Mouse (Mus musculus): ENCODE data around the gene Mt4. TPM values are rescaled to one million over a fixed set of nuclear protein-coding genes. Genes with fewer than 3 reads are reported as not detected.

The Mt4 gene
- not detected in 2 replicates for total RNA-seq (2017)

DNA sequence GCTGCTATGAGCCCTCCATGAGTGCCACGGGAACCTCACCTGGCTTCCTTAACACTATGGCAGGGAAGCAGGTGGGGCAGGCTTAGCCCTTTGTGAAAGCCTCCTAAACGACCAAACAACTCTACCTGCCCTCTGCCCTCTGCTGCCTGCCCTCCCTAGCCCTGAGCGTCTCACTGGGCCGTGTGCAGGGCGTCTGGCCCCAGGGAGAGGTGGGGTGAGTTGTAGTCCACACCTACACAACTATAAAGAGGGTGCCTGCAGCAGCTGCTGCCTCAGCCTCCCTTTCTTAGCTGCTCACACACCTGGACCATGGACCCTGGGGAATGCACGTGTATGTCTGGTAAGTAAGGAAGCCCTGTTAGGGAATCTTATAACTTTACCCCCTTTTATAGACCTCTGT lies at the start of gene Mt4:
Mt4 (plus strand) TSS at position 265 of the 400 bp plus-strand sequence.
- ATAC-seq (ENCODE audit: extremely low read depth, insufficient number of reproducible peaks, low FRiP score, poor library complexity, severe bottlenecking) = no peak

DNA sequence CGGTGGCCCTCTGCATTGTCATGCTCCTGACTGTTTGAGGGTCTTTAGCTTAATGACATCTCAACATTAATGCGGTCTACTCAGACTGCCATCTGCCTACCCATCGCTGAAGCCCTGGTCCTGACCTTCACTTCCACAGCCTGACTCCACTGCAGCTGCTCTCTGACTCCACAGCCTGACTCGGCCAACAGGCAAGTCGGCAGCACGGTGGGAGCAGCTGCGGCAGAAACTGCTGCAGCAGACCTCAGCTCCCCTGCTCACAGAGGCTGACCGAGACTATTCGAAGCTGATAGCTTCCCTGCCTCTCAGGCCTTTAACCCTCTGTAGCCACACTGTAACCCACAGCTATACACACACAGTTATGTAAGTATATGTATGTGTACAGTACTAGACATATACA lies 49.0 kb upstream of the Mt4 start:
- ATAC-seq (ENCODE audit: extremely low read depth, insufficient number of reproducible peaks, low FRiP score, poor library complexity, severe bottlenecking) = no peak

DNA sequence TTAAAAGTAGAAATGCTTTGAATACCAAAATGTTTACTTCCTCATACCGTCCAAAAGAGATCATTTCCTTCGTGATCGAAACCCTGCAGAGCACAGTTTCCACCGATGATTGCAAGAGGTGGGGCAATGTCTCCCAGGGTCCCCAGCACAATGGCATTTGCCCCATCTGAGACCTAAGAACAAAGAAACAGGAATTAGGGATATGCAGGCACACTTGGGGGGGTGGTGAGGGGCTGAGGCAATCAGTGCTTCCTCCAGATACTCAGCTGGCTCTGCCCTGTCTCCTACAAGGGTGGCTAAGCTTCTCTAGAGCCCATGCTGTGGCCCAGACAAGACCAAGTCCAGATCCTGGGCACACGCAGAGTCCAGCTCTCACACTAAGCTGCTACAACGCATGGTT lies 47.3 kb upstream of the Mt4 start:
- ATAC-seq (ENCODE audit: extremely low read depth, insufficient number of reproducible peaks, low FRiP score, poor library complexity, severe bottlenecking) = no peak

DNA sequence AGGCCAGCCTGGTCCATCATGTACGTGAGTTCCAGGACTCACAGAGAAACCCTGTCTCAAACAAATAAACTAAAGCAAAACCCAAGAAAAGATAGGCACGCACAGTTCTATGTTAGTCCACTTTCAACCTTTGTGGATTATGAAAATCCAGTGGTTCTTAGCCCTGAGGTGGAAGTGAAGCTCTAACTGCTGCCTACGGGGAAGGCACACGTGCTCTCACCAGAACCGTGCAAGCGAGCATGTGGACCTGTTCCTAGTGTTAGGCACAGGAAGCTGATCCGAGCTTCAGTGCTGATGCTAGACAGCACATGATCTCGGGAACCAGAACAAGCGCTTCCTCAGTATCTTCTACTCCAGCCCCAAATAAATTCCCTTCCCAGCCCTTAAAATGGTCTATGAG lies 44.1 kb upstream of the Mt4 start:
- ATAC-seq (ENCODE audit: extremely low read depth, insufficient number of reproducible peaks, low FRiP score, poor library complexity, severe bottlenecking) = no peak

DNA sequence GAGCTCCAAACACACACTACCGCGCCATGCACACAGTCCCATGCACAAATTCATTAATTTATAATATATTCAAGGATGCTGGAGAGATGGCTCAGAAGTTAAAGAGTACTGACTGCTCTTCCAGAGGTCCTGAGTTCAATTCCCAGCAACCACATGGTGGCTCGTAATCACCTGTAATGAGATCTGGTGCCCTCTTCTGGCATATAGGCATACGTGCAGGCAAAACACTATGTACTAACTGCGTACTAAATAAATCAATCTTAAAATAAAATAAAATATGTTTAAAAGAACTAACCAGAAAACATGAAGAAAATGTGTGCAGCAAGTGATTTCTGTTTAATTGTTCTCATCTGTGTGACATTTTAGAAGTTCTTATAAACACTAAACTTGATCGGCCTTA lies 42.7 kb upstream of the Mt4 start:
- ATAC-seq (ENCODE audit: extremely low read depth, insufficient number of reproducible peaks, low FRiP score, poor library complexity, severe bottlenecking) = no peak

DNA sequence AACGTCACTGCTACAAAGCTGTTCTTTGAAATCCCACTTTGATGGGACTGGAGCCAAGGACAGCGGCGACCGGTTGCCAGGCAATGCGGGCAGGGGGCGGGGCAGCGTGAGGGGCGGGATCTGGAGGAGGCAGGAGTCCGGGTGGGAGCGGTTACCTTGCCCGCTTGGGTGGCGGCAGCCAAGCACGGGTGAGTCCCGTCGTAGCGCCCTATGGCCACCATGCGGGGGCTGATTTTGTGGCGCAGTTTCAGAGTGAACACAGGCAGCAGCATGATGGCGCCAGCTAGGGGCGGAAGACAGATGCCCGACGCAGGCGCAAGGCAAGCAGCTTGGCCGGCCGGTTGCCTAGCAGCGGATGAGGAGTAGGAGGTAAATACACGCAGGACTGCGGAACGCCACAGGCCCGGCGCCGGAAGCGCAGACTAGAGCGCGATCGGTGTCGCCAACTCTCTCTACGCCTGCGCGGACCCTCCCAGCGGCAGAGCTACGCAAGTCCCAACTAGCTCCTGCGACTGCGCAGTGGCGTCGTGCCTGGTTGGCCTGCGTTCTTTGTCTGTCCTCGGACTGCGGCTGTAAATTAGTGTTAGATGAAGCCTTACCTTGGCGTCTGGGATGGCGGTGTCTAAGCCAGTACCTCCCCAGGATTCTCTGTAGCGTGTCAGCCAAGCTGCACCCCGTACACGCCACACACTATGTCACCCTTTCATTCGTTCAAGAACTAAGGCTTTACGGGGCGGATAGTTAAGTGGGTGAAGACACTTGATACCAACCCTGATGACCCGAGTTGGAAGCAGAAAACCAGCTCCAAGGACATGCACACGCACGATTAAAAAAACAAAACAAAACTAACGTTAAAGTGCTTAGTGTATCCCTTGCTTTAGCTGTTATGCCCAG lies 38.7 kb upstream of the Mt4 start, which contains the start of gene Bbs2:
Bbs2 (minus strand) TSS at position 848 of the 894 bp plus-strand sequence.
- peak; percentile 98 for ATAC-seq (ENCODE audit: extremely low read depth, insufficient number of reproducible peaks, low FRiP score, poor library complexity, severe bottlenecking)

DNA sequence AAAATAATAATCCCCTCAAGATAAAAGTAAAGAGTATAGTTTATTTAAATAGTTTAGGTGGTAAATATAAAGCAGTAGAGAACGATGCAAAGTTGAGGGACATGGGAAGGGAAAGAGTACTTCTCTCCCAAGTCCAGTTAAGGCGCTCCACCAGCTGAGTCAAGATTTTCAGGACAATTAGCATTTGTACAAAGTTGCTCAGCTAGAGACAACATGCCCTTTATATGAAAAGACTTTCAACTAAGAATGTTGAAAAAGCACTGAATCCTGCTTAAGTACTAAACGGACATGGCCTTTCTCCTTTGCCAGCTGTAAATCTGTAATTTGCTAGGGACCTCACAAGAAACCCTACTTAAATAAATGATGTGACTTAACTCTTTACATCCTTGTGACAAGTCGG lies 38.0 kb upstream of the Mt4 start:
- ATAC-seq (ENCODE audit: extremely low read depth, insufficient number of reproducible peaks, low FRiP score, poor library complexity, severe bottlenecking) = no peak

DNA sequence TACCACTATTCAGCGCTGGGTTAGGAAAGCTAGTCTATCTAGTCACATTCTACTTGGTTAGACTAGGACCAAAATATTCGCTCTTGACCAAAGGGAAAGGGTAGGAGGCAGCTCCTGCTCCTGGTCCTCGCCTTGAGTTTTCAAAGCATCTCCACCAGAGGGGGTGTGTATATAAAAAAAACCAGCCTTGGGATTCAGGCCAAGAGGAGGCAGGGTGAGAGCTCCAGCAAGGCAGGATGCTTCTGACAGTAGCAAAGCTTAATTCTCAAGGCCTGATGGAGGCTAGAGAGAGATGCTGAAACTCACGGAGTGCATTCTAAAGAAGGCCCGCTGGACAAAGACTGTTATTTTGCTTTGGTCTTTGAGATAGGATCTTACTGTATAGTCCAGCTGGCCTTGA lies 32.9 kb upstream of the Mt4 start:
- ATAC-seq (ENCODE audit: extremely low read depth, insufficient number of reproducible peaks, low FRiP score, poor library complexity, severe bottlenecking) = no peak

DNA sequence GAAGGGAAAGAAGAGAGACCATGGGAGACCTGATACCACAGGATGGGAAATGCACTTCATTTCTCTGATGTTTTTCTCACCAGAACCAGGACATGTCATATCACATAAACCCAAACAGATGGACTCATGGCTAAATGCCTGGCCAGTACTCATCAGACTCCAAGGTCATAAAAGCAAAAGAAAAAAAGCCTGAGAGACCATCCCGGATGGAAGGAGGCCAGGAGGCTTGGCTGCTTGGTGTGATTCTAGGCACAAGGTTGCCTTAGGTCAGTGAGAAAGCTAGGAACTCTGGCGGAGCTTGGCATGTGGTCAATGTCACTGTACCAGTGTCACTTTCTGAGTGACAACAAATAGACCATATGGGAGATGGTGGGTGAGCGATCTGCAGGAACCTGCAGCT lies 29.1 kb upstream of the Mt4 start:
- ATAC-seq (ENCODE audit: extremely low read depth, insufficient number of reproducible peaks, low FRiP score, poor library complexity, severe bottlenecking) = no peak

DNA sequence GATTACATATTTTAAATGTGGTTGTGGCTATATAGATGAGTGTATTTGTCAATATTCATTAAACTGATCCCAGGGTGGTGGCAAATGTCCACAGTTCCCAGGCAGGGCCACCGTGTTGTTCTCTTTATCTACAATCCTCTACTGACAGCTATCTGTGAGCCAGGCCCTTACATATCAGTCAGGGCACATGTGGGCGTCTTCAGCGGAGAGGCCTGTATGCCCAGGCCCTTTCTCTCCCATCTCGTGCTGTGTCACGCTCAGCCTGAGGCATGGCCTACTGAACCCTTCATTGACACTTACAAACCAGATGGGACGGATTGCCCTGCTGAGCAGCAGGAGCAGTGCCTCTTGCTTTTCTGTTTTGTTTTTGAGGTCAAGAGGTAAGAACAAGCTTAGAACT lies 27.6 kb upstream of the Mt4 start:
- no peak for ATAC-seq (ENCODE audit: extremely low read depth, insufficient number of reproducible peaks, low FRiP score, poor library complexity, severe bottlenecking)

DNA sequence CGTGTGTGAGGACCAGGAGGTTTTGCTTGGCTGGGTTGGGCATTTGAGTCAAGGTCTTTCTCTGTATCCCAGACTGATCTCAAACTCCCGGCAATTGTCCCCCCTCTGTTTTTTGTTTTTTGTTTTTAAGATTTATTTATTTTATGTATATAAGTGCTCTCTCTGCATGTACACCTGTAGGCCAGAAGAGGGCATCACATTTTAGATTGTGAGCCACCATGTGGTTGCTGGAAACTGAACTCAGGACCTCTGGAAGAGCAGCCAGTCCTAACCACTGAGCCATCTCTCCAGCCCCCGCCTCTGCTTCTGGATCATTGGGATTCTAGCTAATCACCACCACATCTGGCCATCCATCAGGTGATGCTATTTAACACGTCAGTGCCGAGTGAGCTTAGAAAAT lies 27.2 kb upstream of the Mt4 start:
- no peak for ATAC-seq (ENCODE audit: extremely low read depth, insufficient number of reproducible peaks, low FRiP score, poor library complexity, severe bottlenecking)

DNA sequence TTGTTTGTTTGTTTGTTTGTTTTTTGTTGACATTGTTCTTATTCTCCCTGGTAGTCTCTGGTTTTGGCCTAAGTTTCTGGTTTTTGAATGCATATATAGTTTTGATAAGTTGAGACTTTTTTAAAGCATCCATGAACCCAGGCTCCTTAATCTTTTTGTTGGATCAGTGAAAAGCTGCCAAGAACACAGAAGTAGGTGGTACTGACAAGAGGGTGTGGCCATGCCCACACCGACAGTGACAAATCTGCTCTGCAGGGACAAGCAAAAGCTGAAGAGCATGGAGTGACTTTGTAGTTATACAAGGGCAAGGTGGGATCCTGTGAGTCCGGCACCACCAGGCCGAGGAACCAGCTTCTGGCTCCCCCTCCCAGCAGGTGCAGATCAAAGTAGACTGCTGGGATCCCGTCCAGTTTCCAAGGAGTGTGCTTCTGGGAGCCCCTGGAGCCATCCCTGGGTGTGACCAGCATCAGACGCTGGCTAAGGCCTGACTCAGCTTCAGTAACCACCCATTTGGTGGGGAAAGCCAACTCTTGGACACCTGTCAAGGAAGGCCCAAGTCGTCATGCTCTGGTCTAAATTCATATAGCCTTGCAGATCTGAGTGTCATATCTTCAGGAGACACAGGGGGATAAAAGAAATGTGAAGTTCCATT lies 26.3 kb upstream of the Mt4 start:
- no peak for ATAC-seq (ENCODE audit: extremely low read depth, insufficient number of reproducible peaks, low FRiP score, poor library complexity, severe bottlenecking)

DNA sequence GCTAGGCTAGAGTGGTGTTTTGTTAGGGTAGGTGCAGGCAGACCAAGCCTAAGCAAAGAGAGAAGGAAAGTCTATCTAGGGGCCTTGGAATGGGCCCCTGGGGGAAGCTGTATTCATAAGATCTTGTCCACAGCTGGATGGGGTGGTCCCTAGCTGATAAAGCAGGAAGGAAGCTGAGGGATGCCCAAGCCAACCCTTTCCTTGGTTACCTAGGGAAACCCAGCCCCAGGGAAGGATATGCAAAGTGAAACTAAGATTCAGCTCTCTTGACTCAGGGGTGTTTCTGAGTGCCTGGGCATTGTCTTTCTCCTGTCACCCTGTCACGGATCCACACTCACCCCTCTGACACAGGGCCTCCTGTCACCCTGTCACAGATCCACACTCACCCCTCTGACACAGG lies 23.6 kb upstream of the Mt4 start:
- no peak for ATAC-seq (ENCODE audit: extremely low read depth, insufficient number of reproducible peaks, low FRiP score, poor library complexity, severe bottlenecking)

DNA sequence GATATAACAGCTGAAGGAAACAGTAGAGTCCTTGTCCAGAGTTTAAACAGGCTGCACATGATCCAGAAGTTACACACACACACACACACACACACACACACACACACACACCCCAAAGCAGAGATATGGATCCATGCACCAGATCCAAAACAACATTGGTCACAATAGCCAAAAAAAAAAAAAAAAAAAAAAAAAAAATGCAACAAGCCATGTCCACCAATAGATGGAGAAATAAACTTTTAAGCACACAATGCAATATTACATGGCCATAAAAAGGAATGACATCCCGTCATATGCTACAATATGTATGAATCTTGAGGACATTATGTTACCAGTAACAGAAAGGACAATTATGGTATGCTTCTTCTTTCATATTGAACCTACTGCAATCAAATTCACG lies 23.0 kb upstream of the Mt4 start:
- ATAC-seq (ENCODE audit: extremely low read depth, insufficient number of reproducible peaks, low FRiP score, poor library complexity, severe bottlenecking) = no peak

DNA sequence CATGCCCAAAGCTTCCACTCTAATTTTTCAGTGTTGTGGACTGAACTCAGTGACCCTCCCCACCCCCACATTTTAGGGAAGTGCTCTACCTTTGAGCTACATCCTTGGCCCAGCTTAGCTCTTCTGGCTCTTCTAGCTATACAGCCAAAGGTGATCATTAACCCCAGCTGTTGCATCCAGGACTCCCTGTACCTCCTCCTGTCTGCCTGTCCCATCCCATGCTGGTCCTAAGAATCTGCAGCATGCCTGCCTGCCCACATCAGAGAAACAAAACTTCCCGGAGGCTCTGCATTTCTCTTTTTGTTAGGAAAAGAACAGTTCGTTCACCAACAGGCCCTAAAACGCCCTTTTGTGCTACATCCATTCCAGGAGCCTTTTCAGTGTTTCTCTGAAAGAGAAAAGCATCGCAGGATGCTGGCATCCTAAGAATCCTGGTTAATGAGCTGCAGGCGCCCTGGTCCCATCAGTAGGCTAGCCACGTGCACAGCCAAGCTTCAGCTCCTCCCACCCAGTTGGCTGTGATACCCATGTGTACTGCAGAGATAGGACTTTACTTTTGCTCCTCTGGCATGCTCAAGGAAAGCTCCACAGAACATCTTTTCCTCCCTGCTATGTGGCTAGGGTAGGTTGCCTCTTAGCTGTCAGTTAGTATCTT lies 18.1 kb upstream of the Mt4 start:
- ATAC-seq (ENCODE audit: extremely low read depth, insufficient number of reproducible peaks, low FRiP score, poor library complexity, severe bottlenecking) = no peak

DNA sequence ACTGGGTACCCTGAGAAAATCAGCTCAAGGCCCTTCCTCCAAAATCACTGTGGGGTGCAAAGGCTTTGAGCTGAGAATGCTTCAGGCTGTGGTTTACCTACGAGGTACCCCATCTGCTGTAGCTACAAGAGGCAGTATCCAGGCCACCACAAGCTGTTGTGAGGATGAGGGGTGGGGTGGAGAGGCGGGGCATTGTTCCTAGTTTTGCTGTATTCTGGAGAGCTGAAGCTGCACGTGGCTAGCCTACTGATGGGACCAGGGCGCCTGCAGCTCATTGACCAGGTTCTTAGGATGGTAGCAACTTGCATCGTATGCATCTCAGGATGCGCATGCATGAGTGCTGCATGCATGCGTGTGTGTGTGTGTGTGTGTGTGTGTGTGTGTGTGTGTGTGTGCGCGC lies 15.4 kb upstream of the Mt4 start:
- ATAC-seq (ENCODE audit: extremely low read depth, insufficient number of reproducible peaks, low FRiP score, poor library complexity, severe bottlenecking) = no peak

DNA sequence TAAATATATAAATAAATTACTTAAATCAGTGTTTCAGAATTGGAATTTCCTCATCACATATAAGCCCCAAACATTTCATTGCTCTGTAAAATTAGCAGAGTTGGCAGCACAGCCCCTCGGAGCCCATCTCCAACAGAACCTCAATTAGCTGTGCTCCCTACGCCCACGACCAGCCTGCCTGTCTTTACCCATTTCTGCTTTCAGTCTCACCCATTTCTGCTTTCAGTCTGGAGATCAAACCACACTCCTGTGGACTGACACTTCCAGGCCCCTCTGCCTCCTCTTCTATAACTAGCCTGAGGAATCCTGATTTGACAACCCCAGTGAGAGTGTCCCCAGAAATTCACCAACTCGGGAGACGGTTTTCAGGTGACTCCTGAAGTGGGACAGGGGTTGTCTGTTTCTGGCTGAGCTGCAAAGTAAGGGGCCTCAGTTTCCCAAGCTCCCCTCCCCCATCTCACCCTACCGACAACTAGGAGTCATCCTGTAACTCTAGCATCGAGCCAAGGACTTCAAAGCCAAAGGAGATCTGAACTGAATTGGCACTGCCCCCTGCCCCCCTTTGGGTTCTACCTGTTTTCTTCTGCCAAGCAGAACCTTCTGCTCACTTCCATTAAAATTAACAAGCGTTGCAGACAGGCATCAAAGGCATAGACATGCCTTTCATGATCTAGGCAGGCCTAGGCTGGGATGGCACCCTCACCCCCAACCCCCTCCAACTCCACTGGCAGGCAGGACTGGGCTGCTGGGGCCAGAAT lies 14.1 kb upstream of the Mt4 start:
- no peak for ATAC-seq (ENCODE audit: extremely low read depth, insufficient number of reproducible peaks, low FRiP score, poor library complexity, severe bottlenecking)

DNA sequence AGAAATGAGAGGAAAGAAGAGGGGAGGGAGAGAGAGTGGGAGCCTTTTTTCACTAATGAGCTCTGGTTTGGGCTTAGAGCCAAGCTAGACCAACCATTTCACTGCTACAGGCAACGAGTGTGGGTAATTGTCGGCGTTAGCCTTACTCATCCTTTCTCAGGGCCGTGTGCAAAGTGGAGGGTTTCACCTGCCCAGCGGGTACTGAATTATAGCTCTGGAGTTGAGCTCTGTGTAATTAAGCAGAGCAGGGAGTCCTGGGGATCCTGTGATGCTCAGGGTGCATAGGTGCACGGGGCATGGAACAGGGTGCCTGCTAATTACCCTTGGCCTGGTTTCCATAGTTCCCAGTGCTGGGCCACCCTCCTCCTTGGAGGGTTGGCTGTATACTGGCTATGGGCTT lies 9.3 kb upstream of the Mt4 start:
- no peak for ATAC-seq (ENCODE audit: extremely low read depth, insufficient number of reproducible peaks, low FRiP score, poor library complexity, severe bottlenecking)

DNA sequence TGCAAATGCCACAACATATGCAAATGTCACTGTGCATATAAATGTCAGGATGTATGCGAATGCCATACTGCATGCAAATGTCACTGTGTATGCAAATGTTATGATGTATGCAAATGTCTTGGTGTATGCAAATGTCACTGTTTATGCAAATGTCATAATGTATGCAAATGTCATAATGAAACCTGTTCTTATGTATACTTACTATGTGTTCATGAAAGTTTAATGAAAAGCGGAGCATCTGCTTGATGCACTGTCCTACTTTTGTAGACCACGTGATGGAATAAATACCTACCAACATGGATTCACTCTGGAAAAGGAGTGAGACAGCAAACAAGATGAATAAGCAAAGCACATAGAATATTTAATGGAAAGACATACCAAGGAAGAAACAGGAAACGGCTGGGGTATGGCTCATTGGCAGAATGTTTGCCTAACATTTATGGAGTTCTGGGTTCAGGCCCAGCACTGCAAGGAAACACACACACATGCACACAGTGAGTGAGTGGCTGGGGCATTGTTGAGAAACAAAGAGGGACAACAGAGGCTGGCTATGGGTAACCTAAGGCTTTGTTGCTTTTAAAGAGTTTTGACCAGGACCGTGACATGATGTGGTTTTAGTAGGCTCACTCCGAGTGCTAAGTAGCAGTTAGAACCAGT lies 7.7 kb upstream of the Mt4 start:
- no peak for ATAC-seq (ENCODE audit: extremely low read depth, insufficient number of reproducible peaks, low FRiP score, poor library complexity, severe bottlenecking)
